Mouse (Mus musculus) urinary bladder, postnatal 10 days (tissue): ENCODE data around the gene Man1a2.

Experiments used
- DNase-seq: peaks from one replicate; pipeline ENCODE4 v3.0.0; 2022; ENCODE audit warnings: low spot score

Gene Man1a2

DNA sequence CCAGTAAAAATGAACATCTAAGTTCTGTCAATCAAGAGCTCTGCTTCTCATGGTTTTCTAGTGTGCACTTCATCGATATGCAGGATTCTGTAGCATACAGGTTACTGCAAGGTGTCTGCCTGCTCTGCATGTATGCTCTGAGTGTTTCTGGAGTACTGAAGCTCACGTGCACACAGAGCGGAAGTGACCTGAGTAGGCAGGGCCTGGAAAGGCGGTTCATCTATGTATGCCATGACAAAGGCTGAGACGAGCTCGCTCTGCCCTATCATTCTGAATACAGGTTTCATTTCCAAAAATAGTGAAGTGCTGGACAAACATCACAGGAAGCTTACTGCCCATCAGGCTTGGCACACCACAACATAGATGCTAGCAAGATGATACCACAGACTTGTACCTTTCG lies 122.8 kb downstream of the Man1a2 start:
- DNase-seq: no peak

DNA sequence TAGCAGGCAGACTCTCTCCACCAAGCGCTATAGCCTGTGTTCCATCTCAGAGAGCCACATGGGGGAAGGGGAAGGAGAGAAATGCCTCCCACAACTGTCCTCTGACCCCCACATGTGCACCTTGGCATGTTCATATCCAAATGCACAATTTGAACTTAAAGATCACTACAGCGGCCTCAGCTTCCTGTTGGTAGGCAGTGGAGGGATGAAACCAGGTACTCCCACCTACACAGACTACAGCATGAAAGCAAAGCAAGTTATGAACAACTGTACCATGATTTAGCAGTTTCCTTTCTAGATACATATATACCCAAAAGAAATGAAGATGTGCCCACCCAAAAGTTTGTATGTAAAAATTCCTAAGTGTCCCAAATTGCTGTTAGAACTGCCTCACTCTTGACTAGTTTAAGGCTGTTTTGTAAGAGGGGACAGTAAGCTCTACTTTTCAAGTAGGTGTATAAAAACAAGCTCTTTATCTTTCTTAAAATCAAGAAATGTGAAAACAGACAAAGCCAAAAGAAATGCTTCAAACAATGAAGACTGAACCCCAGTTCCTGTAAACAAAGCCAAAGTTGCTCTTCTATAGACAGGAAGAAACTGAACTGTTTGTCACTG lies 123.6 kb downstream of the Man1a2 start:
- no peak for DNase-seq

DNA sequence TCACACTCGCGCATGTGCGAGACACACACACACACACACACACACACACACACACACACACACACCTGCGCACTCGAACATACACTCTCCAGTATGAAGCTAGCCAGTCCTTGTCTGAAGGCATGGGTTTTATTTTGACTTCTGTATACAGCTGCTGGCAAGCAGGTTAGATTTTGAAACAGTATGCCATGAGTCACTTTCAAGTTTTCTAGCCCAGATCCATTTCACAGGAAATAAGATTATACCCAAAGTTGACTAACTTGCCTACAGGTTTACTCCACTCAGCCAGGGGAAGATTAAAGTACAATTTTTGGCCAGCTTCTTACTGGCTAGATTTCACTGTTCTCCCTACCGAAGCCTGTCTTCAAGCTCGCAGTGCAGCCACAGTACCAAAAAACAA lies 125.9 kb downstream of the Man1a2 start:
- no peak for DNase-seq

GRCm38 (mm10) chr3:100558211-100558708 lies 127.0 kb downstream of the Man1a2 start:
- DNase-seq: no peak

DNA sequence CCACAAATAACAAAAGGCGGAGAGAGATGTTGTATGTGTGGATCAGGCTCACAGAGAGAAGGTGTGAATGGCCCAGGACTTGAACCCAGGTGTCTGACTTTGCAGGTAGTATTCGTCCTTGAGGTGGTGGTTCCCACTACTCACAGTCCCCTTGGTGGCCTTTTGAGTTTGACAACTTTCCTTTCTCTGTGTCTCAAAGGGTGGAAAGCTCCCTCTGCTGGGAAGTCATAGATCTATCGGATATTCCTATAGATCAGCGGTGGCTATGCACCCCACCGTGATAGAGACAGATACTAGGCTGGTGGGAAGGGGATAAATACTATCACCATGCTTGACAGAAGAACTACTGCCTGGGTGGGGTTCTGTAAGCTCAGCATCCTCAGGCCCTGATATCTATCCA lies 130.5 kb downstream of the Man1a2 start:
- no peak for DNase-seq

DNA sequence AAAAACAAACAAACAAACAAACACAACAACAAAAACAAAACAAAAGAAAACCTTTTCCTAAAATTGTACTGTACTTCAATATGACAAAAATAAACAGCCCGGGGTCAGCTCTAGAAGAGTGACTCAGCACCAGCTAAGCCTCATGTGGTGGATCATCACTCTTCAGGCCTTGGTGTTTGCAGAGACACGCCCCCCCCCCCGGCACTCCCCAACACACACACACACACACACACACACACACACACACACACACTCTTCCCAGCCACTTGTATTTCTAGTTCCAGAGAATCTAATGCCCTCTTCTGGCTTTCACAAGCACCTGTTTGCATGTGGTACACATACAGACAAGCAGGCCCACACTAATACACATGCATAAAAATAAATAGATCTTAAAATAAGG lies 133.1 kb downstream of the Man1a2 start:
- DNase-seq: no peak

DNA sequence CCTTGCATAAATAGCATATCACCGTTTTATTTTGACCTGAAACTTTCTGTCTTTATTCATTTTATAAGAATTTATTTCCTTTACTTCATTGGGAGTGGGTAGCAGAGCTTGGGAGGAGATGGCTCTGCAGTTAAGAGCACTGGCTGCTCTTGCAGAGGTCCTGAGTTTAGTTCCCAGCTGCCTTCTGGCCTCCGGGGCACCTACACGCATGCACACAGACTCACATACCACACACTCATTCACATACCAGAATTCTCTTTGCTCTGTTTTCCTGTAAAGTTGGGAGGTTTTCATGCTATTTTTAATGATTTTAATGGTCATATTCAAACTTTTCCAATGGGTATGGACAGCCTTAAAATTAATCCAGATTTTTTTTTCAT lies 137.4 kb downstream of the Man1a2 start:
- no peak for DNase-seq

GRCm38 (mm10) chr3:100547162-100547912 lies 138.0 kb downstream of the Man1a2 start:
- no peak for DNase-seq

DNA sequence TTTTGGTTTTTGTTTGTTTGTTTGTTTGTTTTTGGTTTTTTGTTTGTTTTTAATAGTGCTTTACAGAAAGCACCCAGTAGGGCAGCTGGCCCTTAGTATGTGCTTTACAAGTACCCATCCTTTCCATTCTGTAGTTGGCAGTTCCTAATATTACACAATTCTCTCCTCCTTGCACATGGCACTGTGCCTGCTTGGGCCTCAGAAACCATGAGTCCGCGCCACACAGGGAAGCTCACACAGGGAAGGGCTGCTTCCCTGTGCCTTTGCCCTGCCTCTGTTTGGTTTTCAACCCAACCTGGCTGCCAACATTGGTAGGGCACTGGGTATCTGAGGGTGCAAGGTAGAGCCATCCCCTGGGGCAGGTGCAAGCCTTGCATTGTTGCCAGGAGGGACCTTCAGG lies 148.6 kb downstream of the Man1a2 start:
- DNase-seq: no peak

DNA sequence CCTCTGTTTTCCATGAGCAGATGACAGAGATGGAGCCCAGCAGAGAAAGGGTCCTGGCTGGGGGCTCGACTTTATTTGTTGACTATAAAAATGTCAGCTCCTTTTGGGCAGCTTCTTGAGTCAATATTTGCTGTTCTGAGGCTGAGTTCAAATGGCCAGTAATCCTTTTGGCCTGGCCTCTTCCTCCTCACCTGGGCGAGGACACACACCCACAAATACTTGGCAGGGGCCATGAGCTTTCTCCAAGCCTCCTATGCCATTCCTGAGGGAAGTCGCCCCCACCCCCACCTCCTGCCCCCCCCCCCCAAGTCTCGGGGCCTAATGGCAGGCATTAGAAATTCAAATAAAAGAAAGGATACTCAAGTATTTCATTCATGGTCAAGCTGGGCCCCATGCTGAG lies 149.4 kb downstream of the Man1a2 start:
- no peak for DNase-seq

DNA sequence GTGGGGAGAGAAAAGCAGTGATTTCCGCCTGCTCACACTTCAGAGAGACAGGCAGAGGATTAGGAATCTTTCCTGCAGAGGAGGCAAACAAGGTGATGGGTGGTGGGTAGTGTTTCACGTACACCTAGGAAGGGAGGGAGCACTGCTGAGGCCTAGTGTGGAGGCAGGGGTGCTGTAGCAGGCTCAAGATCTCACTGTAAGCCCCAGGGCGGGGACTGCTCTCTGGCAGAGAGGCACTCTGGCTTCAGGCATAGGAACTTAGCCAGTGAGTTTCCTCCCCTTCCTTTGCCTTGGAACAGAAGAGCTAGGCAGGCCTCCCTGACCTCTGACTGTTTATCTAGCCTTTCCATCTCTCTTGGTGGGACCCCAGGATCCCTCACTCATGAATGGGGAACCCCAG lies 150.0 kb downstream of the Man1a2 start:
- DNase-seq: no peak

GRCm38 (mm10) chr3:100534394-100534793 lies 150.9 kb downstream of the Man1a2 start:
- no peak for DNase-seq

GRCm38 (mm10) chr3:100533429-100533828 lies 151.9 kb downstream of the Man1a2 start:
- no peak for DNase-seq

GRCm38 (mm10) chr3:100530919-100531318 lies 154.4 kb downstream of the Man1a2 start:
- no peak for DNase-seq

DNA sequence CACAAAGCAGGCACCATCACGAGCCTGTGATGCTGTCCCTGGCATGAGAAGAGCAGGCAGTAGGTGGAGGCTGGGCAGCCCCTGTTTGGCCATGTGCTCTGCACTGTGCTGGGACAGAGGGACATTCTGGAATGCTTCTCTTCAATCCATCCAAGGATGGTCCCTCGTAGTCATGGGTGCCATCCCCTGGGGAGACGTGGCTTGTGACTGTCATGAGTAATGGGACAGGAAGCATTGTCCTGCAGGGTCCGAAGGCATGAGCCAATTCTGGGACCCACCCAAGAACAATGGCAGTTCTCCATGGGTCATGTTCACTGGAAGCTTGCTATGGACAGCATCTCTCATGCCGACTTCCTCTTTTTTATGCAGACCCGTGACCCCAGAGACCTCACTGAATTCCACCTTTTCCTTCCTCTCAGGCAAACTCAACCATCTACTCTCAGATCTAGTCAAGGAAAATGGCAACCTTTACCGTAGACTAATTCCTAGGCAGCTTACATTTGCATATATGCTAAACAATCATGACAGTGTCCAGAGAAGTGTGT lies 155.0 kb downstream of the Man1a2 start:
- DNase-seq: no peak

- DNase-seq: no peak
These were observed 162.6 kb downstream of the Man1a2 start for GRCm38 (mm10) chr3:100522671-100523070.

DNA sequence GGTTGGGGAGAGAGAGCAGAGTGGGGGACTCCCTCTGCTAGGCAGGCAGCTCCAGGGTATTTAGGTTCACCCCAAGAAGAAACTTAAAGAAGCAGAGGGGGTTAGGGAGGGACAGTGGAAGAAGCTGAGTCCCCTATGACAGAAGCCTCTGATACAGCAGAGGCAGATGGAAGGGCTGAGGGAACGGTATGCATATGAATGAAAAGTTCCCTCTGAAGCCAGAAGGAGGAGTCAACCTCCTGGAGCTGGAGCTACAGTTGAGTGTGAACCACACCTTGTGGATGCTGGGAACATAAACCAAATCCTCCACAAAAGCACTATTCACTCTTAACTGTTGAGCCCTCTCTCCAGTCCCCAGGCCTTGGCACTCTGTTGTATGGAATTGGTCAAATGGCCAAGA lies 163.7 kb downstream of the Man1a2 start:
- DNase-seq: no peak

GRCm38 (mm10) chr3:100515754-100516141 lies 169.6 kb downstream of the Man1a2 start:
- no peak for DNase-seq

GRCm38 (mm10) chr3:100515093-100515753 lies 170.1 kb downstream of the Man1a2 start:
- DNase-seq: no peak
